Mouse (Mus musculus) lung, postnatal 0 days (tissue): Measurements from ENCODE around the gene Ascl4.

Experiments
- CTCF ChIP-seq: IDR thresholded peaks from 2 replicates; pipeline ENCODE4 v1.5.1; 2016; ENCODE audit warnings: antibody characterized with exemption, mild to moderate bottlenecking
- EP300 ChIP-seq: IDR thresholded peaks from 2 replicates; pipeline ENCODE4 v1.6.1; 2016; ENCODE audit warnings: antibody characterized with exemption, mild to moderate bottlenecking, control low read depth

- TF ChIP-seq CTCF (no peak), EP300 (no peak)
Observed at GRCm38 (mm10) chr10:85936280-85936965, 8.9 kb downstream of the Ascl4 start.
